Mouse (Mus musculus) midbrain, embryonic 14.5 days (tissue): ENCODE measurements around the gene Nags. TPM values are rescaled to one million over a fixed set of nuclear protein-coding genes. Genes with fewer than 3 reads are reported as not detected.

Experiments used
- ATAC-seq: fragments of 200-750 bp; cut with Nextera tagmentation; 2 replicates; pipeline ENCODE4 v1.8.0; 2017; ENCODE audit warnings: moderate number of reproducible peaks, moderate library complexity; ENCODE audit not compliant: low FRiP score, low TSS enrichment
- DNase-seq: peaks from one replicate; pipeline ENCODE4 v3.0.0-alpha.2; 2015
- H3K27ac ChIP-seq: fragments of 300-500 bp; sonication (generic); replicated peaks from 2 replicates; pipeline ENCODE4 v1.5.1; 2014; ENCODE audit warnings: mild to moderate bottlenecking, low read depth, low read length, moderate library complexity
- H3K27me3 ChIP-seq: fragments of 300-500 bp; sonication (generic); 2 replicates; pipeline ENCODE4 v1.6.1; 2014; ENCODE audit warnings: low read length, control low read depth, mixed read lengths; ENCODE audit not compliant: control insufficient read depth, insufficient read depth
- H3K36me3 ChIP-seq: fragments of 300-500 bp; sonication (generic); 2 replicates; pipeline ENCODE4 v1.6.1; 2014; ENCODE audit warnings: low read length, control low read depth; ENCODE audit not compliant: control insufficient read depth, insufficient read depth
- H3K4me1 ChIP-seq: fragments of 300-500 bp; sonication (generic); 2 replicates; pipeline ENCODE4 v1.6.1; 2014; ENCODE audit warnings: mild to moderate bottlenecking, antibody characterized with exemption, low read length, control low read depth; ENCODE audit not compliant: control insufficient read depth, insufficient read depth
- H3K4me2 ChIP-seq: fragments of 300-500 bp; sonication (generic); 2 replicates; pipeline ENCODE4 v1.6.1; 2014; ENCODE audit warnings: mild to moderate bottlenecking, low read length, moderate library complexity
- H3K4me3 ChIP-seq: fragments of 300-500 bp; sonication (generic); replicated peaks from 2 replicates; pipeline ENCODE4 v1.5.1; 2014; ENCODE audit warnings: low read depth, low read length
- H3K9ac ChIP-seq: fragments of 300-500 bp; sonication (generic); replicated peaks from 2 replicates; pipeline ENCODE4 v1.6.1; 2014; ENCODE audit warnings: mild to moderate bottlenecking, low read length, moderate library complexity
- H3K9me3 ChIP-seq: fragments of 300-500 bp; sonication (generic); 2 replicates; pipeline ENCODE4 v1.6.1; 2016; ENCODE audit warnings: low read length, control low read depth, mixed read lengths; ENCODE audit not compliant: control insufficient read depth
- WGBS: fragments of 180-500 bp; shearing (Covaris S2); extraction: QIAGEN DNeasy Blood & Tissue Kit; methylation state at CpG from one replicate; pipeline ENCODE4 v1.1.7; 2014; 5-methylcytosine and 5-hydroxymethylcytosine counted together
- polyA plus RNA-seq: library from polyadenylated mRNA; unstranded; fragments of >200 nt; fragmentation: Nextera tagmentation; extraction: Ambion mirVana; gene quantifications from 2 replicates; pipeline ENCODE4 v1.2.1, GENCODE M21; 2014

Gene Nags
- polyA plus RNA-seq, 1 experiment from 2014 or later = 0.08 TPM

DNA sequence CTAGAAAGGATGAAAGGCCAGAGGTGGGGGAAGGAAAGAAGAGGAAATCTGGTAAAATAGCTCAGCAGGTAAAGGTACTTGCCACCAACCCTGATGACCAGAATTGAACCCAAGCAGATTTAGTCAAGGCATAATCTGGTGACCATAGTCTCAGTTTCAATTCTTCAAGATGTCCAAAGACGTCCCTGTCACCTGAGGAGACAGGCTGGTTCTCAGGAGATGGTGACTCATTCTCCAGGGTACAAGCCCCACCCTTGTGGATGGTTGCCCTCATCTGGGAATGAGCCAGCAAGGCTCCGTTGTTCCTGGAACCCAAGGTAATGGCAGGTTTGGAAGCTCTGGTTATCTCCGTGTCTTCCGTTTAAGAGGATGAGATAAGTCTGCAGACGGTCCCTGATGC is 33.7 kb upstream of the Nags start:
- Histone ChIP-seq H3K27ac (no peak overlapping the region), H3K27me3 (peaks cover 22% of the 10 kb centered on the region), H3K4me3 (no peak overlapping the region), H3K4me2 (no peak overlapping the region), H3K9ac (no peak overlapping the region), H3K4me1 (0 out of 2 replicates have a peak, but pooled peaks cover 4% of the 10 kb centered on the region), H3K36me3 (no peaks in the 10 kb centered on the region), H3K9me3 (no peaks in the 10 kb centered on the region)
- WGBS = 87% methylated on average over 5 of the region's 5 CpGs
- no peak for ATAC-seq
- no peak for DNase-seq

GRCm38 (mm10) chr11:102116241-102116640 is 29.1 kb upstream of the Nags start:
- H3K27me3 ChIP-seq = no peaks in the 10 kb centered on the region
- no peak overlapping the region for H3K4me2 ChIP-seq
- no peak overlapping the region for H3K9ac ChIP-seq
- DNase-seq = no peak
- H3K36me3 ChIP-seq = no peaks in the 10 kb centered on the region
- ATAC-seq = no peak
- no peak overlapping the region for H3K27ac ChIP-seq
- 0 out of 2 replicates have a peak, but pooled peaks cover 4% of the 10 kb centered on the region for H3K4me1 ChIP-seq
- 85% methylated on average over 8 of the region's 8 CpGs for WGBS
- H3K4me3 ChIP-seq = no peak overlapping the region
- no peaks in the 10 kb centered on the region for H3K9me3 ChIP-seq

- ATAC-seq = no peak
- Histone ChIP-seq H3K27me3 (no peaks in the 10 kb centered on the region), H3K27ac (no peak overlapping the region), H3K4me3 (no peak overlapping the region), H3K4me2 (no peak overlapping the region), H3K36me3 (no peaks in the 10 kb centered on the region), H3K9me3 (no peaks in the 10 kb centered on the region), H3K9ac (no peak overlapping the region), H3K4me1 (0 out of 2 replicates have a peak, but pooled peaks cover 4% of the 10 kb centered on the region)
- WGBS = 84% methylated on average over 6 of the region's 6 CpGs
- no peak for DNase-seq
These were observed 27.9 kb upstream of the Nags start for GRCm38 (mm10) chr11:102117386-102117785.

- H3K4me2 ChIP-seq = no peak overlapping the region
- H3K27me3 ChIP-seq = no peaks in the 10 kb centered on the region
- no peak overlapping the region for H3K4me3 ChIP-seq
- ATAC-seq (no peak), DNase-seq (peak; percentile 51)
- H3K9me3 ChIP-seq = no peaks in the 10 kb centered on the region
- H3K9ac ChIP-seq = no peak overlapping the region
- H3K4me1 ChIP-seq = no peaks in the 10 kb centered on the region
- H3K27ac ChIP-seq = no peak overlapping the region
- 33% methylated on average over 4 of the region's 4 CpGs for WGBS
- H3K36me3 ChIP-seq = no peaks in the 10 kb centered on the region
These were observed 10.8 kb upstream of the Nags start for GRCm38 (mm10) chr11:102134516-102134915.

- ATAC-seq (no peak), DNase-seq (no peak)
- no peaks in the 10 kb centered on the region for H3K9me3 ChIP-seq
- no peaks in the 10 kb centered on the region for H3K36me3 ChIP-seq
- no peak overlapping the region for H3K27ac ChIP-seq
- peaks cover 3% of the 10 kb centered on the region; the same call in 1 of the 2 replicates for H3K27me3 ChIP-seq
- 46% methylated on average over 13 of the region's 13 CpGs for WGBS
- 0 out of 2 replicates have a peak overlapping the region, but pooled peaks have one; percentile 20 for H3K9ac ChIP-seq
- peak overlapping the region; percentile 54 for H3K4me2 ChIP-seq
- no peaks in the 10 kb centered on the region for H3K4me1 ChIP-seq
- H3K4me3 ChIP-seq = peak overlapping the region; percentile 20
These were observed 7.5 kb upstream of the Nags start for GRCm38 (mm10) chr11:102137625-102138446.

GRCm38 (mm10) chr11:102138447-102138740 is 6.9 kb upstream of the Nags start:
- peak overlapping the region; percentile 54 for H3K4me2 ChIP-seq
- H3K27ac ChIP-seq = no peak overlapping the region
- no peaks in the 10 kb centered on the region for H3K9me3 ChIP-seq
- no peaks in the 10 kb centered on the region for H3K36me3 ChIP-seq
- ATAC-seq (no peak), DNase-seq (peak; percentile 90)
- peaks cover 3% of the 10 kb centered on the region for H3K27me3 ChIP-seq
- peak overlapping the region; percentile 20 for H3K4me3 ChIP-seq
- H3K4me1 ChIP-seq = no peaks in the 10 kb centered on the region
- 0 out of 2 replicates have a peak overlapping the region, but pooled peaks have one; percentile 20 for H3K9ac ChIP-seq
- under 1% methylated on average over 18 of the region's 18 CpGs for WGBS

- H3K4me2 ChIP-seq = no peak overlapping the region
- H3K4me1 ChIP-seq = 0 out of 2 replicates have a peak, but pooled peaks cover 3% of the 10 kb centered on the region
- H3K9me3 ChIP-seq = no peaks in the 10 kb centered on the region
- peak; percentile 85 for DNase-seq
- H3K4me3 ChIP-seq = no peak overlapping the region
- 2% methylated on average over 5 of the region's 5 CpGs for WGBS
- H3K36me3 ChIP-seq = no peaks in the 10 kb centered on the region
- peaks cover 21% of the 10 kb centered on the region for H3K27me3 ChIP-seq
- ATAC-seq = no peak
- H3K27ac ChIP-seq = no peak overlapping the region
- H3K9ac ChIP-seq = no peak overlapping the region
These were observed 4.8 kb upstream of the Nags start for GRCm38 (mm10) chr11:102140508-102140907.

DNA sequence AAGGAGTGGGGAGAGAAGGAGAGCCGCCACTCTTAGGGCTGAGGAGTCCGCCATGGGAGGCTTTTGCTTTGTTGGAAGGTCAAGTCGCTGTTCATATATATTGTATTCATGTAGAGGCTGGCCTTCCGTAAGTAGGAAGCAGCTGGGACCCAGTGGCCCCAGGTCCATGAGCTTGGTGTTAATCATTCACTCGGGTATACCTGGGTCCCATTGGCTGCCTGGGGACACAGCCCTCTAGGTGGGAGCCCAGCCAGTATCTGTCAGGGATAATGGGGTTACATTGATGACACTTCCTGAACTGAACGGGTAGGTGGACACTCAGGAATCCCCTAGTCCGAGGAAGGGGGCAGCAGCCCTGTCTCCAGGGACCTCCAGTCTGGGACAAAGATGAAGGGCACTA is 3.0 kb upstream of the Nags start:
- DNase-seq = no peak
- Histone ChIP-seq H3K27ac (no peak overlapping the region), H3K27me3 (peaks cover 39% of the 10 kb centered on the region), H3K36me3 (no peaks in the 10 kb centered on the region), H3K9ac (no peak overlapping the region), H3K9me3 (no peaks in the 10 kb centered on the region), H3K4me1 (0 out of 2 replicates have a peak, but pooled peaks cover 3% of the 10 kb centered on the region), H3K4me3 (no peak overlapping the region), H3K4me2 (no peak overlapping the region)
- ATAC-seq = no peak
- 71% methylated on average over 7 of the region's 7 CpGs for WGBS

- Histone ChIP-seq H3K27ac (no peak overlapping the region), H3K9ac (no peak overlapping the region), H3K4me1 (0 out of 2 replicates have a peak, but pooled peaks cover 3% of the 10 kb centered on the region), H3K27me3 (peaks cover 56% of the 10 kb centered on the region), H3K4me3 (peak overlapping the region; percentile 14; the same call in 1 of the 2 replicates), H3K36me3 (no peaks in the 10 kb centered on the region), H3K9me3 (no peaks in the 10 kb centered on the region), H3K4me2 (peak overlapping the region; percentile 37)
- 22% methylated on average over 13 of the region's 13 CpGs for WGBS
- ATAC-seq = no peak
- no peak for DNase-seq
These were observed 299 bp upstream of the Nags start for GRCm38 (mm10) chr11:102144957-102145470.
